Mouse (Mus musculus): ENCODE data around the gene Eya2.

GRCm38 (mm10) chr2:165564620-165565019, 30.2 kb upstream of the Eya2 start:
- no peak for TF ChIP-seq CTCF (IDR thresholded peaks at IDR 0.05; ENCODE audit: low read depth)
- no peak for TF ChIP-seq EP300 (optimal IDR thresholded peaks at IDR 0.05)
